Mouse (Mus musculus): ENCODE measurements at regions not wholly inside any gene's neighbourhood (a gene's known extent, or its start where the extent isn't known, plus 50 kb on each side); places are given as distances from the start of the nearest gene placed in this dataset.

- TF ChIP-seq GATA1 (IDR thresholded peaks at IDR 0.05; ENCODE audit: borderline replicate concordance, low read length), result no peak
- no peak for TF ChIP-seq FLI1 (IDR thresholded peaks at IDR 0.05; ENCODE audit: low read length)
- H3K27me3 ChIP-seq (replicated peaks), result no peaks in the 10 kb centered on the region
- no peaks in the 10 kb centered on the region for H3K36me3 ChIP-seq (replicated peaks; ENCODE audit: low read length)
- peaks cover 42% of the 10 kb centered on the region for H3K4me1 ChIP-seq
- no peak overlapping the region for H3K4me3 ChIP-seq (replicated peaks)
- H3K9me3 ChIP-seq, result no peaks in the 10 kb centered on the region
These were observed 174.7 kb upstream of the Chl1 start for GRCm38 (mm10) chr6:103335683-103336082.

- H3K36me3 ChIP-seq (replicated peaks; ENCODE audit: low read length), result no peaks in the 10 kb centered on the region
- peak overlapping the region; percentile 18 for H3K4me3 ChIP-seq (replicated peaks)
- H3K9me3 ChIP-seq, result no peaks in the 10 kb centered on the region
- H3K27me3 ChIP-seq (replicated peaks), result no peaks in the 10 kb centered on the region
- TF ChIP-seq GATA1 (IDR thresholded peaks at IDR 0.05; ENCODE audit: borderline replicate concordance, low read length) (no peak), FLI1 (IDR thresholded peaks at IDR 0.05; ENCODE audit: low read length) (no peak)
- peaks cover 39% of the 10 kb centered on the region for H3K4me1 ChIP-seq
These were observed 170.2 kb upstream of the Chl1 start for GRCm38 (mm10) chr6:103339961-103340732.

GRCm38 (mm10) chr6:103343515-103343914 is 166.9 kb upstream of the Chl1 start:
- Histone ChIP-seq H3K36me3 (replicated peaks; ENCODE audit: low read length) (no peaks in the 10 kb centered on the region), H3K4me1 (peaks cover 32% of the 10 kb centered on the region), H3K9me3 (no peaks in the 10 kb centered on the region), H3K27me3 (replicated peaks) (no peaks in the 10 kb centered on the region), H3K4me3 (replicated peaks) (no peak overlapping the region)
- no peak for TF ChIP-seq FLI1 (IDR thresholded peaks at IDR 0.05; ENCODE audit: low read length)
- TF ChIP-seq GATA1 (IDR thresholded peaks at IDR 0.05; ENCODE audit: borderline replicate concordance, low read length), result no peak

- Histone ChIP-seq H3K4me1 (peaks cover 24% of the 10 kb centered on the region), H3K4me3 (replicated peaks) (no peak overlapping the region), H3K9me3 (no peaks in the 10 kb centered on the region), H3K36me3 (replicated peaks; ENCODE audit: low read length) (no peaks in the 10 kb centered on the region), H3K27me3 (replicated peaks) (no peaks in the 10 kb centered on the region)
- no peak for TF ChIP-seq GATA1 (IDR thresholded peaks at IDR 0.05; ENCODE audit: borderline replicate concordance, low read length)
- no peak for TF ChIP-seq FLI1 (IDR thresholded peaks at IDR 0.05; ENCODE audit: low read length)
These were observed 166.0 kb upstream of the Chl1 start for GRCm38 (mm10) chr6:103344413-103344812.

GRCm38 (mm10) chr6:103345195-103345594 is 165.2 kb upstream of the Chl1 start:
- Histone ChIP-seq H3K36me3 (replicated peaks; ENCODE audit: low read length) (no peaks in the 10 kb centered on the region), H3K9me3 (no peaks in the 10 kb centered on the region)

GRCm38 (mm10) chr6:103352405-103353124 is 157.8 kb upstream of the Chl1 start:
- H3K4me3 ChIP-seq (replicated peaks), result no peak overlapping the region
- H3K36me3 ChIP-seq (replicated peaks; ENCODE audit: low read length), result no peaks in the 10 kb centered on the region
- TF ChIP-seq GATA1 (IDR thresholded peaks at IDR 0.05; ENCODE audit: borderline replicate concordance, low read length) (no peak), FLI1 (IDR thresholded peaks at IDR 0.05; ENCODE audit: low read length) (no peak)
- no peaks in the 10 kb centered on the region for H3K27me3 ChIP-seq (replicated peaks)
- H3K4me1 ChIP-seq, result peaks cover 12% of the 10 kb centered on the region
- H3K9me3 ChIP-seq, result no peaks in the 10 kb centered on the region

More at GRCm38 (mm10) chr6:103345195-103345594, 165.2 kb upstream of the Chl1 start:
- Histone ChIP-seq H3K27me3 (replicated peaks) (no peaks in the 10 kb centered on the region), H3K4me1 (peaks cover 20% of the 10 kb centered on the region), H3K4me3 (replicated peaks) (no peak overlapping the region)
- TF ChIP-seq FLI1 (IDR thresholded peaks at IDR 0.05; ENCODE audit: low read length) (no peak), GATA1 (IDR thresholded peaks at IDR 0.05; ENCODE audit: borderline replicate concordance, low read length) (no peak)

GRCm38 (mm10) chr6:103353346-103353745 is 157.0 kb upstream of the Chl1 start:
- TF ChIP-seq FLI1 (IDR thresholded peaks at IDR 0.05; ENCODE audit: low read length), result no peak
- TF ChIP-seq GATA1 (IDR thresholded peaks at IDR 0.05; ENCODE audit: borderline replicate concordance, low read length), result no peak
- no peaks in the 10 kb centered on the region for H3K9me3 ChIP-seq
- peaks cover 12% of the 10 kb centered on the region for H3K4me1 ChIP-seq
- no peak overlapping the region for H3K4me3 ChIP-seq (replicated peaks)
- no peaks in the 10 kb centered on the region for H3K27me3 ChIP-seq (replicated peaks)
- H3K36me3 ChIP-seq (replicated peaks; ENCODE audit: low read length), result no peaks in the 10 kb centered on the region

GRCm38 (mm10) chr6:103366782-103367491 is 143.4 kb upstream of the Chl1 start:
- Histone ChIP-seq H3K27me3 (replicated peaks) (no peaks in the 10 kb centered on the region), H3K4me1 (peaks cover 10% of the 10 kb centered on the region; the same call in 1 of the 2 replicates), H3K4me3 (replicated peaks) (no peak overlapping the region), H3K36me3 (replicated peaks; ENCODE audit: low read length) (no peaks in the 10 kb centered on the region), H3K9me3 (no peaks in the 10 kb centered on the region)
- TF ChIP-seq GATA1 (IDR thresholded peaks at IDR 0.05; ENCODE audit: borderline replicate concordance, low read length) (no peak), FLI1 (IDR thresholded peaks at IDR 0.05; ENCODE audit: low read length) (no peak)

- H3K27me3 ChIP-seq (replicated peaks), result no peaks in the 10 kb centered on the region
- no peaks in the 10 kb centered on the region for H3K36me3 ChIP-seq (replicated peaks; ENCODE audit: low read length)
- H3K4me1 ChIP-seq, result no peaks in the 10 kb centered on the region
- H3K4me3 ChIP-seq (replicated peaks), result no peak overlapping the region
- TF ChIP-seq GATA1 (IDR thresholded peaks at IDR 0.05; ENCODE audit: borderline replicate concordance, low read length) (no peak), FLI1 (IDR thresholded peaks at IDR 0.05; ENCODE audit: low read length) (no peak)
- H3K9me3 ChIP-seq, result no peaks in the 10 kb centered on the region
These were observed 135.4 kb upstream of the Chl1 start for GRCm38 (mm10) chr6:103374956-103375355.
